Mouse (Mus musculus) heart, postnatal 4 days (tissue): ENCODE data around the gene Mlxip. TPM values are rescaled to one million over a fixed set of nuclear protein-coding genes. Genes with fewer than 3 reads are reported as not detected.

Experiments used
- DNase-seq: peaks from one replicate; pipeline ENCODE4 v3.0.0; 2021
- total RNA-seq, 2 experiments: library from RNA; stranded (reverse); gene quantifications; 2 replicates each; pipeline ENCODE4 v1.2.3; 2021

The Mlxip gene
- total RNA-seq, 2 experiments from 2014 or later = 19.2 to 21.0 TPM

- DNase-seq = no peak
These were observed 11.9 kb upstream of the Mlxip start for GRCm38 (mm10) chr5:123382686-123383085.

- no peak for DNase-seq
These were observed 6.1 kb upstream of the Mlxip start for GRCm38 (mm10) chr5:123388452-123388851.

- no peak for DNase-seq
These were observed 3.8 kb upstream of the Mlxip start for GRCm38 (mm10) chr5:123390536-123391441.

GRCm38 (mm10) chr5:123391442-123391809 lies 3.2 kb upstream of the Mlxip start:
- DNase-seq = peak; percentile 47

- peak; percentile 25 for DNase-seq
These were observed 754 bp upstream of the Mlxip start for GRCm38 (mm10) chr5:123393786-123394302.

GRCm38 (mm10) chr5:123394957-123395881 lies 621 bp downstream of the Mlxip start:
- DNase-seq = peak; percentile 46

- no peak for DNase-seq
These were observed 2.4 kb downstream of the Mlxip start for GRCm38 (mm10) chr5:123396901-123397464.

GRCm38 (mm10) chr5:123397786-123398185 lies 3.2 kb downstream of the Mlxip start:
- no peak for DNase-seq

GRCm38 (mm10) chr5:123398856-123399498 lies 4.4 kb downstream of the Mlxip start:
- DNase-seq = no peak

- DNase-seq = no peak
These were observed 9.9 kb downstream of the Mlxip start for GRCm38 (mm10) chr5:123404480-123404879.

- DNase-seq = no peak
These were observed 12.4 kb downstream of the Mlxip start for GRCm38 (mm10) chr5:123406952-123407351.

GRCm38 (mm10) chr5:123408176-123408575 lies 13.6 kb downstream of the Mlxip start:
- no peak for DNase-seq

GRCm38 (mm10) chr5:123412193-123412592 lies 17.6 kb downstream of the Mlxip start:
- DNase-seq = no peak

GRCm38 (mm10) chr5:123413866-123414363 lies 19.3 kb downstream of the Mlxip start:
- no peak for DNase-seq

GRCm38 (mm10) chr5:123416149-123416548 lies 21.6 kb downstream of the Mlxip start:
- DNase-seq = no peak

GRCm38 (mm10) chr5:123416566-123417518 lies 22.2 kb downstream of the Mlxip start:
- peak; percentile 45 for DNase-seq

- no peak for DNase-seq
These were observed 29.3 kb downstream of the Mlxip start for GRCm38 (mm10) chr5:123423885-123424284.

- DNase-seq = no peak
These were observed 33.0 kb downstream of the Mlxip start for GRCm38 (mm10) chr5:123427556-123427955.

- DNase-seq = peak; percentile 88
These were observed 37.1 kb downstream of the Mlxip start for GRCm38 (mm10) chr5:123431524-123432304.
